Mouse (Mus musculus) adrenal gland, adult 18-20 months (tissue): ENCODE results near the gene Sfxn5. TPM values are rescaled to one million over a fixed set of nuclear protein-coding genes. Genes with fewer than 3 reads are reported as not detected.

ENCODE experiments used
- DNase-seq, 2 experiments: peaks; one replicate each; pipeline ENCODE4 v3.0.0; 2021 to 2022; ENCODE audit warnings: low spot score in 2 of 2
- total RNA-seq, 2 experiments: library from RNA; stranded (reverse); gene quantifications; 1 replicate in 1 of 2; 2 replicates in 1 of 2; pipeline ENCODE4 v1.2.3; 2021

Gene Sfxn5
- total RNA-seq, 2 experiments from 2014 or later = 20.0 to 35.9 TPM

GRCm38 (mm10) chr6:85234796-85235195 is 98.4 kb downstream of the Sfxn5 start:
- DNase-seq = no peak

- DNase-seq = no peak
Measured at GRCm38 (mm10) chr6:85232836-85233623, 100.2 kb downstream of the Sfxn5 start.

GRCm38 (mm10) chr6:85232045-85232444 is 101.2 kb downstream of the Sfxn5 start:
- no peak for DNase-seq

- DNase-seq = no peak
Measured at GRCm38 (mm10) chr6:85231469-85231868, 101.8 kb downstream of the Sfxn5 start.

GRCm38 (mm10) chr6:85230762-85231161 is 102.5 kb downstream of the Sfxn5 start:
- DNase-seq = no peak

GRCm38 (mm10) chr6:85227520-85227919 is 105.7 kb downstream of the Sfxn5 start:
- no peak for DNase-seq

- DNase-seq = no peak
Measured at GRCm38 (mm10) chr6:85226570-85226969, 106.7 kb downstream of the Sfxn5 start.

GRCm38 (mm10) chr6:85224442-85224891 is 108.8 kb downstream of the Sfxn5 start:
- no peak for DNase-seq

- no peak for DNase-seq
Measured at GRCm38 (mm10) chr6:85223498-85224150, 109.6 kb downstream of the Sfxn5 start.

- no peak for DNase-seq
Measured at GRCm38 (mm10) chr6:85222551-85222950, 110.7 kb downstream of the Sfxn5 start.

- no peak for DNase-seq
Measured at GRCm38 (mm10) chr6:85220917-85221316, 112.3 kb downstream of the Sfxn5 start.

GRCm38 (mm10) chr6:85219706-85220105 is 113.5 kb downstream of the Sfxn5 start:
- no peak for DNase-seq

- DNase-seq = no peak
Measured at GRCm38 (mm10) chr6:85218684-85219445, 114.4 kb downstream of the Sfxn5 start.

GRCm38 (mm10) chr6:85218251-85218650 is 115.0 kb downstream of the Sfxn5 start:
- DNase-seq = no peak

- DNase-seq = no peak
Measured at GRCm38 (mm10) chr6:85210686-85211085, 122.5 kb downstream of the Sfxn5 start.

GRCm38 (mm10) chr6:85209226-85209967 is 123.8 kb downstream of the Sfxn5 start:
- DNase-seq = peak in 1 of 2 experiments; percentile 12

- no peak for DNase-seq
Measured at GRCm38 (mm10) chr6:85207345-85207744, 125.9 kb downstream of the Sfxn5 start.

- DNase-seq = no peak
Measured at GRCm38 (mm10) chr6:85206939-85207285, 126.3 kb downstream of the Sfxn5 start.

- no peak for DNase-seq
Measured at GRCm38 (mm10) chr6:85206182-85206938, 126.9 kb downstream of the Sfxn5 start.

GRCm38 (mm10) chr6:85197951-85198350 is 135.3 kb downstream of the Sfxn5 start:
- no peak for DNase-seq
